Mouse (Mus musculus): ENCODE results near the gene Rpl29. TPM values are rescaled to one million over a fixed set of nuclear protein-coding genes. Genes with fewer than 3 reads are reported as not detected.
A peak's percentile ranks its signal among the peaks of the same experiment; 100 is the strongest.

Rpl29 gene
- polyA plus RNA-seq, 1 experiment from 2014 or later, result 1,207 TPM

- WGBS, result 82% methylated on average over 16 of the region's 16 CpGs
- H3K9ac ChIP-seq (ENCODE audit: low read depth, low read length), result no peak overlapping the region
- H3K4me3 ChIP-seq (replicated peaks; ENCODE audit: low read depth, low read length), result no peak overlapping the region
- H3K4me1 ChIP-seq (replicated peaks; ENCODE audit: insufficient read depth, low read length), result peaks cover 19% of the 10 kb centered on the region
- TF ChIP-seq CTCF (IDR thresholded peaks at IDR 0.05; ENCODE audit: low read depth), result no peak
- no peak overlapping the region for H3K27ac ChIP-seq
- no peak for DNase-seq (ENCODE audit: low spot score)
- H3K36me3 ChIP-seq (ENCODE audit: insufficient read depth, low read length), result peaks cover 13% of the 10 kb centered on the region
- no peak for ATAC-seq (replicated peaks; ENCODE audit: low FRiP score, low read depth)
- H3K27me3 ChIP-seq (ENCODE audit: insufficient read depth, low read length), result no peaks in the 10 kb centered on the region
- no peaks in the 10 kb centered on the region for H3K9me3 ChIP-seq (replicated peaks; ENCODE audit: low read length)
- no peak overlapping the region for H3K4me2 ChIP-seq (ENCODE audit: low read length)
Measured at GRCm38 (mm10) chr9:106461641-106462429, 32.6 kb downstream of the Rpl29 start.

GRCm38 (mm10) chr9:106462430-106462800 lies 33.2 kb downstream of the Rpl29 start:
- peaks cover 13% of the 10 kb centered on the region for H3K36me3 ChIP-seq (ENCODE audit: insufficient read depth, low read length)
- no peak overlapping the region for H3K27ac ChIP-seq
- no peak for TF ChIP-seq CTCF (IDR thresholded peaks at IDR 0.05; ENCODE audit: low read depth)
- no peaks in the 10 kb centered on the region for H3K9me3 ChIP-seq (replicated peaks; ENCODE audit: low read length)
- H3K27me3 ChIP-seq (ENCODE audit: insufficient read depth, low read length), result no peaks in the 10 kb centered on the region
- H3K4me1 ChIP-seq (replicated peaks; ENCODE audit: insufficient read depth, low read length), result peaks cover 14% of the 10 kb centered on the region; the same call in 1 of the 2 replicates
- no peak overlapping the region for H3K4me2 ChIP-seq (ENCODE audit: low read length)
- DNase-seq (ENCODE audit: low spot score) (no peak), ATAC-seq (replicated peaks; ENCODE audit: low FRiP score, low read depth) (no peak)
- no peak overlapping the region for H3K4me3 ChIP-seq (replicated peaks; ENCODE audit: low read depth, low read length)
- H3K9ac ChIP-seq (ENCODE audit: low read depth, low read length), result no peak overlapping the region
- WGBS, result 89% methylated on average over 12 of the region's 12 CpGs

DNA sequence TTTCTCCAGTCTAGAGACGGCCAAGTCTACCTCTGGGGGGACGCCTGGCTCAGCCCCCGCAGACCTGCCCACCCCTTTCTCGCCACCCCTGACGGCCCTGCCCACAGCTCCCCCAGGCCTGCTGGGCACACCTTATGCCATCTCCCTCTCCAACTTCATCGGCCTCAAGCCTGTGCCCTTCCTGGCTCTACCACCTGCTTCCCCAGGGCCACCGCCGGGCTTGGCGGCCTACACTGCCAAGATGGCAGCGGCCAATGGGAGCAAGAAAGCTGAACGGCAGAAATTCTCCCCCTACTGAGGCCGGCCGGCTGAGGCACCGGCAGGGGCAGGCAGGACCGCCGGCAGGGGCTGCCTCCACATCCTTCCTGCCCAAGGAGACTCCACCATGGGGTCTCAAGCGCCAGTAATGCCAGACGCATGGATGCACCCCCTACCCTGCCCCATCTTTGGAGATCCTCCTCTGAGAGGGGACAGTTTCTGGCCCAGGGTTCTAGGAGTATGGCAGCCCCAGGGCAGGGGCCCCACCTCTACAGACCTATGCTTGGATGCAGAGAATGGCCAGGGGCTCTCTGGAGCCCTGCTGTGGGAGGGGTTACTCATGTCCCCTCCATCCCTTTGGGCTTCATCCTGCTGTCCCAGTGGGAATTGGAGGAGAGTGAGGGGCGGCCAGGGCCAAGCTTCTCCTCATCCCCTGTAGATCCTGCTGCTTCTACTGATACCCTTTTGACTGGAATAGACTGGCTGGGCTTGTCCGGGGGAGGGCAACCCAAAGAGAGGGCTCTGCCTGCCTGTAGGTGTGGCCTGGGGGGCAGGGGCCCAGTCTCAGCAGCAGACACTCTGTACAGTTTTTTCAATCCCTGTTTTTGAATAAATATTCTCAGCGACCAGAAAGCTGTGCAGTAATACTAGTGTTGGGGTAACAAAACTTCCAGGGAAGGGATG lies 34.1 kb downstream of the Rpl29 start:
- no peak for ATAC-seq (replicated peaks; ENCODE audit: low FRiP score, low read depth)
- Histone ChIP-seq H3K9me3 (replicated peaks; ENCODE audit: low read length) (no peaks in the 10 kb centered on the region), H3K27ac (no peak overlapping the region), H3K4me2 (ENCODE audit: low read length) (no peak overlapping the region), H3K27me3 (ENCODE audit: insufficient read depth, low read length) (no peaks in the 10 kb centered on the region), H3K36me3 (ENCODE audit: insufficient read depth, low read length) (peaks cover 13% of the 10 kb centered on the region), H3K4me3 (replicated peaks; ENCODE audit: low read depth, low read length) (no peak overlapping the region), H3K4me1 (replicated peaks; ENCODE audit: insufficient read depth, low read length) (peaks cover 13% of the 10 kb centered on the region; the same call in 1 of the 2 replicates), H3K9ac (ENCODE audit: low read depth, low read length) (no peak overlapping the region)
- no peak for DNase-seq (ENCODE audit: low spot score)
- 82% methylated on average over 21 of the region's 21 CpGs for WGBS
- TF ChIP-seq CTCF (IDR thresholded peaks at IDR 0.05; ENCODE audit: low read depth), result no peak

- Histone ChIP-seq H3K36me3 (ENCODE audit: insufficient read depth, low read length) (peaks cover 13% of the 10 kb centered on the region), H3K4me2 (ENCODE audit: low read length) (peak overlapping the region; percentile 98), H3K9me3 (replicated peaks; ENCODE audit: low read length) (no peaks in the 10 kb centered on the region), H3K27me3 (ENCODE audit: insufficient read depth, low read length) (no peaks in the 10 kb centered on the region), H3K4me3 (replicated peaks; ENCODE audit: low read depth, low read length) (peak overlapping the region; percentile 52), H3K4me1 (replicated peaks; ENCODE audit: insufficient read depth, low read length) (peaks cover 12% of the 10 kb centered on the region; the same call in 1 of the 2 replicates), H3K27ac (0 out of 2 replicates have a peak overlapping the region, but pooled peaks have one; percentile 6), H3K9ac (ENCODE audit: low read depth, low read length) (peak overlapping the region; percentile 65)
- ATAC-seq (replicated peaks; ENCODE audit: low FRiP score, low read depth) (peak; percentile 74), DNase-seq (ENCODE audit: low spot score) (peak; percentile 73)
- 2% methylated on average over 97 of the region's 99 CpGs for WGBS
- TF ChIP-seq CTCF (IDR thresholded peaks at IDR 0.05; ENCODE audit: low read depth), result no peak
Measured at GRCm38 (mm10) chr9:106464751-106465541, 35.7 kb downstream of the Rpl29 start.

DNA sequence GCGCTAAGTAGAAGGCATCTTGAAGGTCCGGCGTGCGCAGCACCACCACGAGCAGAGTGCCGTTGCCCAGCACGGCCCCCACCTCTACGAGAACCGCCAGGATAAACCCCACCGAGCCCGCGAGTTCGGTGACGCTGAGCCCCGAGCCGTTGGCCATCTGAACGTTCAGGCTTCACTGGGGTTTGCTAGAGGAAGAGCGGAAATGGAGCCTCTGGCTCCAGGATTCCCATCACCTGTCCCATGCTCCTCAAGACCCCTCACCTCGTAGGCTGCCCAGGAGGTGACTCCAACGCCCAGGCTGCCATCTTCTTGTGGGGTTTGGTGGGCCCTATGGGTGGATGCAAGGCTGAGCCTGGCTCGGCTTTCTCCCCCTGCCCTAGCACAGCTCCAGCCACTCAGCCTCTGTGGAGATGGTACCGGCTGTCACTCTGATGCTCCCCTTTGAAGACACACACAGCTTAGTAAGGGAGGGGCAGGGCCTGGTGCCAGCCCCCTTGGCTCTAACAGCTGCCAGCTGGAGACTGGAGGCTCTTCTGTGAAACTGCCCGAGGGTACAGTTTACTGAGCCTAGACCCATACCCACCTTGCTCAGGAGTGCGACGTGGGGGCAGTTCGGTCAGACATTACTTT lies 36.4 kb downstream of the Rpl29 start, which contains the start of gene Gpr62:
Gene Gpr62, minus strand, starts transcription at position 368 of the 630 bp plus-strand sequence.
- ATAC-seq (replicated peaks; ENCODE audit: low FRiP score, low read depth) (peak; percentile 18; the same call in 1 of the 2 replicates), DNase-seq (ENCODE audit: low spot score) (no peak)
- H3K4me1 ChIP-seq (replicated peaks; ENCODE audit: insufficient read depth, low read length), result peaks cover 10% of the 10 kb centered on the region; the same call in 1 of the 2 replicates
- H3K9ac ChIP-seq (ENCODE audit: low read depth, low read length), result peak within 1 kb of the TSS; percentile 65
- peak within 1 kb of the TSS; percentile 98 for H3K4me2 ChIP-seq (ENCODE audit: low read length)
- peak within 1 kb of the TSS; percentile 52 for H3K4me3 ChIP-seq (replicated peaks; ENCODE audit: low read depth, low read length)
- TF ChIP-seq CTCF (IDR thresholded peaks at IDR 0.05; ENCODE audit: low read depth), result no peak
- 23% methylated on average over 26 of the region's 26 CpGs for WGBS
- H3K36me3 ChIP-seq (ENCODE audit: insufficient read depth, low read length), result peaks cover 13% of the 10 kb centered on the region
- 0 out of 2 replicates have a peak within 1 kb of the TSS, but pooled peaks have one; percentile 6 for H3K27ac ChIP-seq
- no peaks in the 10 kb centered on the region for H3K9me3 ChIP-seq (replicated peaks; ENCODE audit: low read length)
- H3K27me3 ChIP-seq (ENCODE audit: insufficient read depth, low read length), result no peaks in the 10 kb centered on the region
